Mouse (Mus musculus) erythroblast, adult 5-6 weeks (primary cell): ENCODE results near the gene Myl6b. TPM values are rescaled to one million over a fixed set of nuclear protein-coding genes. Genes with fewer than 3 reads are reported as not detected.

Source experiments
- ATAC-seq: replicated peaks from 2 replicates; pipeline ENCODE4 v1.8.0; 2016; ENCODE audit warnings: moderate number of reproducible peaks, mild to moderate bottlenecking, moderate TSS enrichment, inconsistent platforms; ENCODE audit not compliant: poor library complexity, low FRiP score, severe bottlenecking
- total RNA-seq, 2 experiments: library from RNA; stranded (forward) in 1 of 2; stranded (reverse) in 1 of 2; fragments of 150-400 nt in 1 of 2; fragments of 200-764, 138-1000 nt in 1 of 2; gene quantifications; 2 replicates each; pipeline versions ENCODE4 v1.2.3 to v1.2.4; 2015 to 2017; ENCODE audit warnings: low replicate concordance in 2 of 2

Gene Myl6b
- total RNA-seq, 2 experiments from 2014 or later, result 0.85 to 5.4 TPM

DNA sequence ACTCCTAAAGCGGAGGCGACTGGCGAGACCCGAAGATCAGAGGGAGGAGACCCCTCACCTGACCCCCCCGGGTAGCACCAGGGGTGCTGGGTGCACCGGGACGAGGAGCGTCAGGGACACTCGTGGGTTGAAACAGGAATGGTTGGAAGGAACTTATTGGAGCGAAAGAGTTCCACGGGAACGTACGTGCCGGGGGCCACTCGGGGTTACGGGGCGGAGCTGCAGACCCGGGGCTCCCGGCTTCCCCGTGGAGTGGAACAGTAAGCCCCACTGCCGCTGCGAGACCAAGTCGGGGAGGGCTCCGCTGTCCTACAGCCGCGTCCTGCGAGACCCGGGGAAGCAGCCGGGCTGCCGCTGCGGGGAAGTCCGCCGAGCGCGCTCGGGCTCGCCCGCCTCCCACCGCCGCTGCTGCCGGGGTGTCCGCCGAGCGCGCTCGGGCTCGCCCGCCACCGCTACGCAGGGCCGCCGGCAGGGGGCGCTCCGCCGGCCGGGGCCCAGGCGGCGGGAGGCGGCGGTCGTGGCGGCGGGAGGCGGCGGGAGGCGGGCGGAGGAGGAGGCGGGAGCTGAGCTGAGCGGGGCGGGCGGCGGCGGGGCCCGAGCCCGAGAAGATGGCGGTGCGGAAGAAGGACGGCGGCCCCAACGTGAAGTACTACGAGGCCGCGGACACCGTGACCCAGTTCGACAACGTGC is 39.6 kb downstream of the Myl6b start, which contains the start of gene Smarcc2:
TSS of gene Smarcc2 (plus strand) at position 530 of the 690 bp plus-strand sequence.
- peak; percentile 66 for ATAC-seq

DNA sequence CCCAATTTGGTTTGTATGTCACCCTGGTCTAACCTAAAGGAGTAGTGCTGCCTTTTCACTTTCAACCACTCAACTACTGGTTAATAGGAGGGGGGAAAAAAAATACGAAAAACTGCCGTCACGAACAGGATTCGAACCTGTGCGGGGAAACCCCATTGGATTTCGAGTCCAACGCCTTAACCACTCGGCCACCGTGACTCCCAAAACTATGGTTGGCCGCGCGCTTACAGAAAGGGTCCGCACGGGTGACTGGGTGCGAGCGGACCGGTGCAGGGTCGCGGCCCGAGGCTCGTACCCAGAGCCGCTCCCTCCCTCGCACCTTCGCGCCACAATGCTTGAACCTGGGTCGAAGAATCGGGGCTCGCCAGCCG is 40.2 kb downstream of the Myl6b start:
- peak; percentile 58 for ATAC-seq

DNA sequence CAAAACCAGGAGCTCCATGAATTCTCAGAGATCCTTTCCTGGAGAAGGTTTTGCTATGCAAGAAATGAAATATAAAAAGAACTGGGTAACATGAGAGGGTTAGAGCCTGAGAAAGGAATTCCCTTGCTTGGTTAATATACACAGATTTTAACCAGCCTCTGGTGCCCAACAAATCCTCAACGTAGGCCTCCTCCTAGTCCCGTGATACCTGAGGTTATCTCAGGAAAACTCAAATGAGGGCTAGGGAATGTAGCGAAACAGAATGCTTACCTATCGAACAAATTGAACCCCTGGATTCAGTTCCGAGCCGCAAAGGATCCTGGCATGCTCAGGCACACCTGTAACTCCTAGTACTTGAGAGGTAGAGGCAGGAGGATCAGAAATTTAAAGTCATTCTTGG is 40.8 kb downstream of the Myl6b start:
- ATAC-seq, result no peak

DNA sequence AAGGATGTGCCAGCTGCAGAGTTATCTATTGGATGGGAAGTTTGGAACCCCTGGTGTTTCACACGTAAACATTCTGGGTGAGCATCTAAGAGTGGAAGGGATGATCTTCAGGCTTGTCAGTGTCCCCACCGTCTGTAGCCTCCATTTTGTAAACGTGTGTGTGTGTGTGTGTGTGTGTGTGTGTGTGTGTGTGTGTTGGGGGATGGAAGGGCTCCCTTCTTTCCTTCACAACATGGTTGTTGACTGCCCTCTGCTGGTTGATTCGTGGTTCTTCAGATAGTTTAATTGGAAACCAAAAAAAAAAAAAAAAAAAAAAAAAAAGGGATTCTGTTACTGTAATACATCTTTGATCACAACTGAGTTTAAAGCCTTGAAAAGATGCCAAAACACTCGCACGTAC is 43.2 kb downstream of the Myl6b start:
- ATAC-seq, result peak; percentile 37; the same call in 1 of the 2 replicates

DNA sequence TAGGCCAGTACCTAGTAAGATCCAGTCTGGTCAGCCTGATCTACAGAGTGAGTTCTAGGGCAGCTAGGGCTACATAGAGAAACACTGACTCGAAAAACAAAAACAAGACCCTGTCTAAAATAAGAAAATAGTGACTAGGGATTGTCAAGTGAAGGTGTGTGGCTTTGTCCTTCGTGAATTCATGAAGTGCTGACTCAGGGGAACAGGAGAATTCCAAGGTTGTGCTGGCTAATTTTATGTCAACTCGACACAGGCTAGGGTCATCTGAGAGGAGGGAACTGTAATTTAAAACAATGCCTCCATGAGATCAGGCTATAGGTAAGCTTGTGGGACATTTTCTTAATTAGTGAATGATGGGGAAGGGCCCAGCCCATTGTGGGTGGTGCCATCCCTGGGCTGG is 44.0 kb downstream of the Myl6b start:
- ATAC-seq, result no peak

DNA sequence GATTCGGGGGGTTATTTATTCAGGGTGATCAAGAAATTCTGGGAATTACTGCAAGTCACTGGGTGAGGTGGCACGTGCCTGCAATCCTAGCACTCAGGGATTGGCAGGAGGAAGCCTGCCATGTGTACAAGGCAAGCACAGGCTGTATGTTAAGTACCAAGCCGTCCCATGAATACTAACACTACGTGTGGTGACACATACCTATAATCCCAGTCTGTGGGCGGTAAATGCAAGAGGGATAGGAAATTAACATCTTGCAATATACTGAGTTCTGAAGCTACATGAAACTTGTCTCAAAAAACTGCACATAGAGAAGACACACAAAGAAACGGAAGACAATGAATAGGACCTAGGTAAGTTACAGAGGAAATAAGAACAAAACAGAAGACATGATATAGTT is 47.5 kb downstream of the Myl6b start:
- ATAC-seq, result no peak

DNA sequence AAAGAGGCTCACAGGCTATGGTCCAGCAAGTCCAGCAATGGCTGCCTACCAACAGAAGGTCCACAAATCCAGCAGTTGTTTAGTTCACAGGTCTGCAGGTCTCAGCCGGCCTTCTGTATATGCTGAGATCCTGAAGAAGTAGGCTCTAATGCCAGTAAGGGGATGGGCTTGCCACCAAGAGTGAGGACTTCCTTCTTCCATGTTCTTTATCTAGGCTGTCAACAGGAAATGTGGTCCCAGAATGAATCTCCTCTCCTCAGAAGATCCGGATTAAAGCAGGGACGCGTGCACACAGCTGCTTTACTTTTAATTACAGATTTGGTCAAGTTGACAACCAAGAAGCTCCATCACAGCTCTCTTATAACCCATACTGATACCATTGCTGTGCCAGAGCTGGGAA is 53.1 kb downstream of the Myl6b start:
- no peak for ATAC-seq

DNA sequence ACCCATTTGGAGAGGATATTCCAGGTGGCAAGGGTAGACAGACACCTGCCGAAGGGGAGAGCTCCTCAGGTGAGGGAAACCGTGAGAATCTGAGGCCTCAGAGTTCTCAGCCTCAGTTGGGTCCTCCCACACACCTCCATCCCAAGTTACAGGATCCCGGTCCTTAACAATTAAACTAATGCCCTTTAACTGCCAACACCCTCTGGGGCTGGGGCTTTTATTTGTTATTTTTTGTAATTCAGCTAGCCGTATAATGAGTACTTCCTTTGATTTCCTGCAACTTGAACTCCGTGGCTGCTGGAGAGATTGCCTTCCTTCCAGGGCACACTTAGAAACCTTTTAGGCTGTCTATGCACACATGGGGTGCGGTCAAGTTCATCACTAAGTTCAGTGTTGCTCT is 54.1 kb downstream of the Myl6b start:
- no peak for ATAC-seq

Other genes with a start within 250 kb of the Myl6b start
- gene Apon, start 244.6 kb downstream of the Myl6b start, total RNA-seq (2015; ENCODE audit: low replicate concordance), result 1.7 TPM in 1 of 2 replicates, not detected in the other
- 1.5 TPM in 1 of 2 replicates, not detected in the other for gene Apon, start 244.6 kb downstream of the Myl6b start, total RNA-seq (2017; ENCODE audit: low replicate concordance)
- gene Apof, start 230.0 kb downstream of the Myl6b start, total RNA-seq (2015; ENCODE audit: low replicate concordance), result not detected in 2 replicates
- not detected in 2 replicates for gene Apof, start 230.0 kb downstream of the Myl6b start, total RNA-seq (2017; ENCODE audit: low replicate concordance)
- gene Stat2, start 228.1 kb downstream of the Myl6b start, total RNA-seq (2015; ENCODE audit: low replicate concordance), result 14.8 and 25.1 TPM in 2 replicates
- gene Stat2, start 228.1 kb downstream of the Myl6b start, total RNA-seq (2017; ENCODE audit: low replicate concordance), result 16.0 and 25.2 TPM in 2 replicates
- gene Il23a, start 199.9 kb downstream of the Myl6b start, total RNA-seq (2015; ENCODE audit: low replicate concordance), result not detected in 2 replicates
- not detected in 2 replicates for gene Il23a, start 199.9 kb downstream of the Myl6b start, total RNA-seq (2017; ENCODE audit: low replicate concordance)
- 7.9 and 8.8 TPM in 2 replicates for gene Pan2, start 195.3 kb downstream of the Myl6b start, total RNA-seq (2015; ENCODE audit: low replicate concordance)
- gene Pan2, start 195.3 kb downstream of the Myl6b start, total RNA-seq (2017; ENCODE audit: low replicate concordance), result 7.5 and 8.9 TPM in 2 replicates
- 30.7 and 48.6 TPM in 2 replicates for gene Cnpy2, start 176.2 kb downstream of the Myl6b start, total RNA-seq (2015; ENCODE audit: low replicate concordance)
- 15.5 and 38.3 TPM in 2 replicates for gene Cnpy2, start 176.2 kb downstream of the Myl6b start, total RNA-seq (2017; ENCODE audit: low replicate concordance)
- 60.5 and 67.5 TPM in 2 replicates for gene Cs, start 161.0 kb downstream of the Myl6b start, total RNA-seq (2015; ENCODE audit: low replicate concordance)
- 26.2 and 30.6 TPM in 2 replicates for gene Cs, start 161.0 kb downstream of the Myl6b start, total RNA-seq (2017; ENCODE audit: low replicate concordance)
- 1.9 and 5.6 TPM in 2 replicates for gene Coq10a, start 129.7 kb downstream of the Myl6b start, total RNA-seq (2015; ENCODE audit: low replicate concordance)
- 2.8 and 3.2 TPM in 2 replicates for gene Coq10a, start 129.7 kb downstream of the Myl6b start, total RNA-seq (2017; ENCODE audit: low replicate concordance)
- 7.7 and 30.0 TPM in 2 replicates for gene Ankrd52, start 121.6 kb downstream of the Myl6b start, total RNA-seq (2015; ENCODE audit: low replicate concordance)
- 2.9 and 3.5 TPM in 2 replicates for gene Ankrd52, start 121.6 kb downstream of the Myl6b start, total RNA-seq (2017; ENCODE audit: low replicate concordance)
- not detected in 2 replicates for gene Slc39a5, start 97.5 kb downstream of the Myl6b start, total RNA-seq (2015; ENCODE audit: low replicate concordance)
- not detected in 2 replicates for gene Slc39a5, start 97.5 kb downstream of the Myl6b start, total RNA-seq (2017; ENCODE audit: low replicate concordance)
- 11.1 and 20.1 TPM in 2 replicates for gene Nabp2, start 87.2 kb downstream of the Myl6b start, total RNA-seq (2015; ENCODE audit: low replicate concordance)
- 7.4 and 15.2 TPM in 2 replicates for gene Nabp2, start 87.2 kb downstream of the Myl6b start, total RNA-seq (2017; ENCODE audit: low replicate concordance)
- 2.9 and 4.6 TPM in 2 replicates for gene Rnf41, start 87.0 kb downstream of the Myl6b start, total RNA-seq (2015; ENCODE audit: low replicate concordance)
- gene Rnf41, start 87.0 kb downstream of the Myl6b start, total RNA-seq (2017; ENCODE audit: low replicate concordance), result 2.9 and 3.3 TPM in 2 replicates
- gene Smarcc2, start 39.4 kb downstream of the Myl6b start, total RNA-seq (2015; ENCODE audit: low replicate concordance), result 22.1 and 31.6 TPM in 2 replicates
- 29.0 and 34.7 TPM in 2 replicates for gene Smarcc2, start 39.4 kb downstream of the Myl6b start, total RNA-seq (2017; ENCODE audit: low replicate concordance)
- 410 and 475 TPM in 2 replicates for gene Myl6, start 4.5 kb downstream of the Myl6b start, total RNA-seq (2015; ENCODE audit: low replicate concordance)
- 558 TPM in 2 replicates for gene Myl6, start 4.5 kb downstream of the Myl6b start, total RNA-seq (2017; ENCODE audit: low replicate concordance)
- 15.2 and 16.9 TPM in 2 replicates for gene Esyt1, start 27.2 kb upstream of the Myl6b start, total RNA-seq (2015; ENCODE audit: low replicate concordance)
- gene Esyt1, start 27.2 kb upstream of the Myl6b start, total RNA-seq (2017; ENCODE audit: low replicate concordance), result 24.8 and 27.9 TPM in 2 replicates
- gene Zc3h10, start 49.1 kb upstream of the Myl6b start, total RNA-seq (2015; ENCODE audit: low replicate concordance), result 0.19 and 0.63 TPM in 2 replicates
- gene Zc3h10, start 49.1 kb upstream of the Myl6b start, total RNA-seq (2017; ENCODE audit: low replicate concordance), result 2.8 and 3.2 TPM in 2 replicates
- 936 and 1,095 TPM in 2 replicates for gene Rpl41, start 50.6 kb upstream of the Myl6b start, total RNA-seq (2015; ENCODE audit: low replicate concordance)
- gene Rpl41, start 50.6 kb upstream of the Myl6b start, total RNA-seq (2017; ENCODE audit: low replicate concordance), result 729 and 801 TPM in 2 replicates
- gene Pa2g4, start 67.3 kb upstream of the Myl6b start, total RNA-seq (2015; ENCODE audit: low replicate concordance), result 71.3 and 75.2 TPM in 2 replicates
- 42.9 and 67.5 TPM in 2 replicates for gene Pa2g4, start 67.3 kb upstream of the Myl6b start, total RNA-seq (2017; ENCODE audit: low replicate concordance)
- gene Erbb3, start 91.0 kb upstream of the Myl6b start, total RNA-seq (2015; ENCODE audit: low replicate concordance), result 0.63 TPM in 1 of 2 replicates, not detected in the other
- 0.09 TPM in 1 of 2 replicates, not detected in the other for gene Erbb3, start 91.0 kb upstream of the Myl6b start, total RNA-seq (2017; ENCODE audit: low replicate concordance)
- 345 and 426 TPM in 2 replicates for gene Rps26, start 128.1 kb upstream of the Myl6b start, total RNA-seq (2015; ENCODE audit: low replicate concordance)
- 114 and 205 TPM in 2 replicates for gene Rps26, start 128.1 kb upstream of the Myl6b start, total RNA-seq (2017; ENCODE audit: low replicate concordance)
- not detected in 2 replicates for gene Ikzf4, start 147.3 kb upstream of the Myl6b start, total RNA-seq (2015; ENCODE audit: low replicate concordance)
- gene Ikzf4, start 147.3 kb upstream of the Myl6b start, total RNA-seq (2017; ENCODE audit: low replicate concordance), result 0.09 TPM in 1 of 2 replicates, not detected in the other
- 3.1 and 7.5 TPM in 2 replicates for gene Suox, start 175.4 kb upstream of the Myl6b start, total RNA-seq (2015; ENCODE audit: low replicate concordance)
- 8.4 and 11.3 TPM in 2 replicates for gene Suox, start 175.4 kb upstream of the Myl6b start, total RNA-seq (2017; ENCODE audit: low replicate concordance)
- 26.9 and 42.2 TPM in 2 replicates for gene Rab5b, start 197.6 kb upstream of the Myl6b start, total RNA-seq (2015; ENCODE audit: low replicate concordance)
- gene Rab5b, start 197.6 kb upstream of the Myl6b start, total RNA-seq (2017; ENCODE audit: low replicate concordance), result 64.8 and 71.7 TPM in 2 replicates
- gene Pmel, start 205.5 kb upstream of the Myl6b start, total RNA-seq (2015; ENCODE audit: low replicate concordance), result not detected in 2 replicates
- not detected in 2 replicates for gene Pmel, start 205.5 kb upstream of the Myl6b start, total RNA-seq (2017; ENCODE audit: low replicate concordance)
- 29.8 and 37.2 TPM in 2 replicates for gene Cdk2, start 206.3 kb upstream of the Myl6b start, total RNA-seq (2015; ENCODE audit: low replicate concordance)
- 21.0 and 34.3 TPM in 2 replicates for gene Cdk2, start 206.3 kb upstream of the Myl6b start, total RNA-seq (2017; ENCODE audit: low replicate concordance)
- 8.2 and 13.4 TPM in 2 replicates for gene Dgka, start 246.2 kb upstream of the Myl6b start, total RNA-seq (2015; ENCODE audit: low replicate concordance)
- gene Dgka, start 246.2 kb upstream of the Myl6b start, total RNA-seq (2017; ENCODE audit: low replicate concordance), result 2.9 and 4.7 TPM in 2 replicates
- gene Pym1, start 249.2 kb upstream of the Myl6b start, total RNA-seq (2015; ENCODE audit: low replicate concordance), result 2.5 and 17.5 TPM in 2 replicates
- gene Pym1, start 249.2 kb upstream of the Myl6b start, total RNA-seq (2017; ENCODE audit: low replicate concordance), result 9.1 and 12.4 TPM in 2 replicates